Mouse (Mus musculus): ENCODE measurements at regions not wholly inside any gene's neighbourhood (a gene's known extent, or its start where the extent isn't known, plus 50 kb on each side); places are given as distances from the start of the nearest gene placed in this dataset.

GRCm38 (mm10) chr2:117988396-117989173 lies 123.1 kb upstream of the Thbs1 start:
- TF ChIP-seq POLR2A (IDR thresholded peaks at IDR 0.05; ENCODE audit: low read depth, low read length) (no peak), CTCF (IDR thresholded peaks at IDR 0.05; ENCODE audit: extremely low read depth, insufficient read length, insufficient replicate concordance, low read depth, low read length) (no peak)

Measured in small intestine, adult 2 months (tissue).